Mouse (Mus musculus) WW6 (cell line): ENCODE results near the gene Vmn1r6.
"Not testable (repeated sequence)": the region's sequence is repeated elsewhere in the genome, so short reads cannot be mapped to it uniquely, and the experiment has no call there.

Experiments
- DNase-seq: peaks from one replicate; pipeline ENCODE4 v3.0.0-alpha.2; 2013; ENCODE audit warnings: low read depth, low spot score

Vmn1r6 gene

GRCm38 (mm10) chr6:56996943-56997342, at the start of gene Vmn1r6:
Gene Vmn1r6, plus strand, starts transcription at chr6:56997243.
- DNase-seq: no peak

GRCm38 (mm10) chr6:56956436-56956835, 40.6 kb upstream of the Vmn1r6 start:
- no peak for DNase-seq

DNA sequence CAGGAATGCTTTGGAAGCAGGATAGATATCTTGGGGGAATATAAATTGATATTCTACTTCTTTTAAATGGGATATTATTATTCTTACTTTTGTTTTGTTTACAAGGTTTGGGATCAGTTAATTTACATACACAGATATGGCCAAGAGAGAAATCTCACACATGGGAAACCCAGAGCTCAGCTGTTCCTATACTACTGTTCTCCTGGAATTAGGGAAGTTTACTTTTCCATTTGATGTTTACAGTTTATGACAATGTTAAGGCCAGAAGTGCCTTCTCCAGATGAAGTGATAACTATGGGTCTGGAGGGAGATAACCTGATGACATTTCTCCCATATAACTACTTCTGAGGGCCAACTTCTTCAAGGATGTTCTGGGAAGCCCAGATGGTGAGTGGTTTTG, 27.1 kb upstream of the Vmn1r6 start, which contains the start of gene Vmn1r5:
Gene Vmn1r5 (plus strand): TSS at position 301 of the 400 bp plus-strand sequence.
- DNase-seq: no peak

- DNase-seq: not testable (repeated sequence)
These were observed 28.2 kb downstream of the Vmn1r6 start, which contains the start of gene Vmn1r7 for GRCm38 (mm10) chr6:57025224-57025623. Gene Vmn1r7, minus strand, starts transcription at chr6:57025324.

DNA sequence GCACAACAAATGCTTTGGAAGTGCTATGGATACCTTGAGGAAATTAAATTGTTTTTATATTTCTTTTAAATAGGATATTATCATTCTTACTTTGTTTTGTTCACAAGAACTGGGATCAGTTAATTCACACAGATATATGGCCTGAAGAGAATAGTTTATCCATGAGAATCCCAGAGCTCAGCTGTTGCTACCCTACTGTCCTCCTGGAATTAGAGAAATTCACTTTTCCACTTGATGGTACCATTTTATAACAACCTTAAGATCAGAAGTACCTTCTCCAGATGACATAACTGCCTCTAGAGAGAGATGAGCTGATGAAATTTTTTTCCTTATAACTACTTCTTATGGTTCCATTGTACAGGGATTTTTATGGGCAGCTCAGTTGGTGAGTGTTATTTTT, 34.9 kb downstream of the Vmn1r6 start, which contains the start of gene Vmn1r8:
Gene Vmn1r8 (plus strand): TSS at position 301 of the 400 bp plus-strand sequence.
- no peak for DNase-seq

DNA sequence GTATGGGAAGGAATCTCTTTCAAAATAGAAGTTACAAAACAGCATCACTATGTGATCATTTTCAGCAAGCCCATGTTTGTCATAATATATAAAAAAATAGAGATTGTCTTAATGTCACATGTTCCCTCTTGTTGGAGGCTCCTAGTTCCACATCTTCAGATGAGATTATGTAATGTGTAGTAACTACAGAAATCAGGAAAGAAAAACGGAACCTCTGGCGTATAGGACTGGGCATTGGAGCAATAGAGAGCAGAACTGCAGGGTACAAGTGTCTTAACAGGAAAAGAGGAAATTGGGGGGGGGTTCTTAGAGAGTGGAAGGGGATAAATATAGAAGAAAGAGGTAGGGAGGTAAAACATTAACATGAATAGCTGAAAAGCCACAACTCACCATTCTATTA, 37.6 kb downstream of the Vmn1r6 start:
- no peak for DNase-seq
